Mouse (Mus musculus) liver, embryonic 14.5 days (tissue): ENCODE measurements around the gene 6030452D12Rik.

ENCODE experiments used
- CTCF ChIP-seq: IDR thresholded peaks from 2 replicates; pipeline ENCODE4 v1.5.1; 2016; ENCODE audit warnings: antibody characterized with exemption, low read depth, control low read depth
- EP300 ChIP-seq: IDR thresholded peaks from 2 replicates; pipeline ENCODE4 v1.6.1; 2016; ENCODE audit warnings: antibody characterized with exemption, low read depth

DNA sequence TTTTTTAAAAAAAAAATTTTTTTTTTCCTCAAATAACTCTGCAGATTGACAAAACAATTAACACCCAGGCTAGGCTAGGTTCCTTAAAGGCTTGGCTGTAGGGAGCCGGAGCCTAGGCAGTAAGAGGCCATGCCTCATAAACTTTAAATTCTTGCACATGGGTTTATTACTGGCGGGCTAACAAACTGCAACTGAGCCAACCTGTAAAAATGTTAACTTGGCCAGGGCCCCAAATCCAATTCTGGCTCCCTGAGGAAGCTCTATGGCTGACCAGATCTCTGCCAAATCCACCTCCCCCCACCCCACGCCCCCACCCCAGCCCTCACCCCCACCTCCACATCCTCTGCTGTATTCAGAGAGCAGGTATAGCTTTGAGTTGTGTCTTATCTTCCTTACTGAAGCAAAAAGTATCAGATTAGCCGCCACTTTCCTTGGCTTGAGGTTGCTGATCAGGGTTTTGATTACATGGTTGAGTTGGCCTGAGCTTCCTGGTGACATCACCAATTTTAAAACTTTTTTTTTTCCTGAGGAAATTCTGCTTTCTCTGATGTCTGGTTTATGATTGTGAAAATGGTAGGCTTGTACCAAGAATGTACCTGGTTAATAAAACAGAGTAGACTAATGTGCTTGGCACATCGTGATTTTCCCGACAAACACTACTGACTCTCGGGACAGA, 12.3 kb downstream of the 6030452D12Rik start:
- TF ChIP-seq EP300 (no peak), CTCF (no peak)
